Mouse (Mus musculus) intestine, embryonic 16.5 days (tissue): ENCODE data around the gene Bud31. TPM values are rescaled to one million over a fixed set of nuclear protein-coding genes. Genes with fewer than 3 reads are reported as not detected.

Experiments used
- ATAC-seq: fragments of 200-750 bp; cut with Nextera tagmentation; 2 replicates; pipeline ENCODE4 v1.8.0; 2017; ENCODE audit warnings: moderate TSS enrichment, moderate library complexity
- H3K27ac ChIP-seq: fragments of 300-500 bp; sonication (generic); 2 replicates; pipeline ENCODE4 v1.5.1; 2014; ENCODE audit warnings: mild to moderate bottlenecking, low read length
- H3K27me3 ChIP-seq: fragments of 300-500 bp; sonication (generic); replicated peaks from 2 replicates; pipeline ENCODE4 v1.6.1; 2014; ENCODE audit warnings: low read length, control low read depth, mixed read lengths; ENCODE audit not compliant: control insufficient read depth, insufficient read depth
- H3K36me3 ChIP-seq: fragments of 300-500 bp; sonication (generic); 2 replicates; pipeline ENCODE4 v1.6.1; 2014; ENCODE audit warnings: low read length, control low read depth; ENCODE audit not compliant: control insufficient read depth, insufficient read depth
- H3K4me1 ChIP-seq: fragments of 300-500 bp; sonication (generic); 2 replicates; pipeline ENCODE4 v1.6.1; 2014; ENCODE audit warnings: low read length, control low read depth, mixed read lengths; ENCODE audit not compliant: control insufficient read depth, insufficient read depth
- H3K4me2 ChIP-seq: fragments of 300-500 bp; sonication (generic); 2 replicates; pipeline ENCODE4 v1.6.1; 2014; ENCODE audit warnings: low read depth, low read length, control low read depth
- H3K4me3 ChIP-seq: fragments of 300-500 bp; sonication (generic); 2 replicates; pipeline ENCODE4 v1.5.1; 2014; ENCODE audit warnings: mild to moderate bottlenecking, low read length
- H3K9ac ChIP-seq: fragments of 300-500 bp; sonication (generic); 2 replicates; pipeline ENCODE4 v1.6.1; 2014; ENCODE audit warnings: low read depth, low read length
- H3K9me3 ChIP-seq: fragments of 300-500 bp; sonication (generic); 2 replicates; pipeline ENCODE4 v1.6.1; 2016; ENCODE audit warnings: low read length, control low read depth; ENCODE audit not compliant: control insufficient read depth
- WGBS: fragments of 180-500 bp; shearing (Covaris S2); extraction: QIAGEN DNeasy Blood & Tissue Kit; methylation state at CpG from one replicate; pipeline ENCODE4 v1.1.7; 2014; 5-methylcytosine and 5-hydroxymethylcytosine counted together
- polyA plus RNA-seq: library from polyadenylated mRNA; unstranded; fragments of >200 nt; fragmentation: Nextera tagmentation; extraction: Ambion mirVana; gene quantifications from 2 replicates; pipeline ENCODE4 v1.2.1, GENCODE M21; 2015

Bud31 gene
- polyA plus RNA-seq, 1 experiment from 2014 or later, result 178 TPM

DNA sequence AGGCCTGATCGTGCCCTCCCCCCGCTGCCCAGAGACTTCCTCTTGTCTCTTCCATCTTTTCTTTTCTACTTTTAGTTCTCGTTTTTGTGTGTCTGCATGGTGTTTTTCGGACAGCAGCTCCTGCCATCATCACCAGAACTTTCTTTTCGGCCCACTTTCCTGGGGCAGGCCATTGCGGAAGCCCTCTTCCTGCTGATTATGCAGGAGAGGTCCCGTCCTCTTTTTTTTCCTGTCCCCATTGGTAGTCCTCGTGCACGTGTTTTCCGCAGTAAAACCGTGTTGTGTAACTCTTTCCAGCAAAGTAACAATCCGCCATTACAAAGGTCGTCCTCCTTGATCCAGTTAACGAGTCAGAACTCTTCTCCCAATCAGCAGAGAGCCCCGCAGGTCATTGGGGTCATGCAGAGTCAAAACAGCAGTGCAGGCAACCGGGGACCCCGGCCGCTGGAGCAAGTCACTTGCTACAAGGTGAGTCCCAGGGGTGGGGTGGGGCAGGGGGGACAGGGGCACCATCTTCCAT lies 38.4 kb downstream of the Bud31 start:
- H3K4me1 ChIP-seq, result no peaks in the 10 kb centered on the region

DNA sequence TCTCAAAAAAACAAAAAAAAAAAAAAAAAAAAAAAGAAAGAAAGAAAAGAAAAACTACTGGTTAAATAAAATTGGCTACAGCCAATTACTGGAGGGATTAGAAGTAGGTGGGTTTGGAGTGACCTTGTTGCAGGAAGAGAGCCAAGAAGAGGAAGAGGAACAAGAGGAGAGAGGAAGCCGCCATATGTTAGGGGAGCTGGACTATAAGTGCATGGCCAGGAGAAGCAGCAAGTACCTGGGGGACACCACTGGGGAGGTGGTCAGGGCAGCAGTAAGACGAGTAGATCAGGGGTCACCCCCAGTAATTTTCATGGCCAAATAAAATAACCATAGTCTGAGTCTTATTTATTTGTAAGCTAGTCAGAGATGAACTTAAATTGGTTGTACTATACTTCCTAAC lies 45.1 kb downstream of the Bud31 start:
- Histone ChIP-seq H3K4me3 (no peak overlapping the region), H3K27ac (no peak overlapping the region), H3K9ac (no peak overlapping the region), H3K36me3 (peaks cover 41% of the 10 kb centered on the region), H3K4me1 (peaks cover 7% of the 10 kb centered on the region; the same call in 1 of the 2 replicates), H3K9me3 (no peaks in the 10 kb centered on the region), H3K27me3 (no peaks in the 10 kb centered on the region), H3K4me2 (no peak overlapping the region)
- WGBS, result 81% methylated on average over 2 of the region's 2 CpGs
- ATAC-seq, result no peak

More for the DNA sequence above, 38.4 kb downstream of the Bud31 start:
- no peak overlapping the region for H3K4me2 ChIP-seq
- no peaks in the 10 kb centered on the region for H3K9me3 ChIP-seq
- no peaks in the 10 kb centered on the region for H3K27me3 ChIP-seq
- WGBS, result 85% methylated on average over 18 of the region's 18 CpGs
- no peak for ATAC-seq
- peaks cover 21% of the 10 kb centered on the region for H3K36me3 ChIP-seq
- no peak overlapping the region for H3K27ac ChIP-seq
- no peak overlapping the region for H3K9ac ChIP-seq
- no peak overlapping the region for H3K4me3 ChIP-seq

DNA sequence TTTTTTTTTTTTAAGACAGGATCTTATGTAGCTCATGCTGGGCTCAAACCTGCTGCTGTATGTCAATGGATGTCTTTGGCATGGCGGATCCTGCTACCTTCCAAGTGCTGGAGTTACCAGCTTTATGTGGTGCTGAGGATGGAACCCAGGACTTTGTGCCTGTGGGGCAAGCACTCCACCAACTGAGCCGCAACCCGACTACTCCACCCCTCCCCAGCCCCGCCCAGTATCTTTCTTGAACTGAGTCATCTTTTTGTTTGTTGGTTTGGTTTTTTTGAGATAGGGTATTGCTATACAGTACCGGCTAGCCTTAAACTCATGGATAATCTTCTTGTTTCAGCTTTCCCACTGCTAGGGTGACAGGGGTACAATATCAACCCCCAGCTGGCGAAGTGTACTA lies 49.3 kb downstream of the Bud31 start:
- no peak overlapping the region for H3K4me3 ChIP-seq
- peaks cover 11% of the 10 kb centered on the region for H3K4me1 ChIP-seq
- no peak overlapping the region for H3K27ac ChIP-seq
- H3K9me3 ChIP-seq, result no peaks in the 10 kb centered on the region
- 91% methylated on average over 6 of the region's 6 CpGs for WGBS
- H3K36me3 ChIP-seq, result peaks cover 23% of the 10 kb centered on the region
- H3K4me2 ChIP-seq, result peak overlapping the region; percentile 63
- no peak for ATAC-seq
- no peak overlapping the region for H3K9ac ChIP-seq
- no peaks in the 10 kb centered on the region for H3K27me3 ChIP-seq

DNA sequence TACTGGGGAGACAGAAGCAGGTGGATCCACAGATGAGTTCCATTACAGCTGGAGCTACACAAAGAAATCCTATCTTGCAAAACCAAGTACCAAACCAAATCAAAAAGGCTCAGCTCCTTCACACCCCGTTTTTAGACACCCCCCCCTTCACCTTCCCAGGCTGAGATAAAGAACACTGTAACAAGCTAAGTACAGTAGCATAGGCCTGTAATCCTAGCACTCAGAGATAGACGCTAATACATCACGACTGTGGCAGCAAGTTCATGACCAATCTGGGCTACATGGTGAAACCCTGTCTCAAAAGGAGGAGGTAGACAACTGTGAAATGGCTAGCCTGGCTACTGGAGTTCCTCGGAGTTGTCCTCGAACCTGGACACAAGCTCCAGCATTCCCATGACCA lies 50.2 kb downstream of the Bud31 start:
- ATAC-seq, result peak; percentile 2; the same call in 1 of the 2 replicates
- 41% methylated on average over 5 of the region's 5 CpGs for WGBS
- Histone ChIP-seq H3K9me3 (no peaks in the 10 kb centered on the region), H3K4me2 (peak overlapping the region; percentile 63), H3K4me3 (peak overlapping the region; percentile 82), H3K27me3 (no peaks in the 10 kb centered on the region), H3K4me1 (peaks cover 11% of the 10 kb centered on the region), H3K9ac (peak overlapping the region; percentile 94), H3K36me3 (peaks cover 18% of the 10 kb centered on the region), H3K27ac (peak overlapping the region; percentile 87; the same call in 1 of the 2 replicates)

DNA sequence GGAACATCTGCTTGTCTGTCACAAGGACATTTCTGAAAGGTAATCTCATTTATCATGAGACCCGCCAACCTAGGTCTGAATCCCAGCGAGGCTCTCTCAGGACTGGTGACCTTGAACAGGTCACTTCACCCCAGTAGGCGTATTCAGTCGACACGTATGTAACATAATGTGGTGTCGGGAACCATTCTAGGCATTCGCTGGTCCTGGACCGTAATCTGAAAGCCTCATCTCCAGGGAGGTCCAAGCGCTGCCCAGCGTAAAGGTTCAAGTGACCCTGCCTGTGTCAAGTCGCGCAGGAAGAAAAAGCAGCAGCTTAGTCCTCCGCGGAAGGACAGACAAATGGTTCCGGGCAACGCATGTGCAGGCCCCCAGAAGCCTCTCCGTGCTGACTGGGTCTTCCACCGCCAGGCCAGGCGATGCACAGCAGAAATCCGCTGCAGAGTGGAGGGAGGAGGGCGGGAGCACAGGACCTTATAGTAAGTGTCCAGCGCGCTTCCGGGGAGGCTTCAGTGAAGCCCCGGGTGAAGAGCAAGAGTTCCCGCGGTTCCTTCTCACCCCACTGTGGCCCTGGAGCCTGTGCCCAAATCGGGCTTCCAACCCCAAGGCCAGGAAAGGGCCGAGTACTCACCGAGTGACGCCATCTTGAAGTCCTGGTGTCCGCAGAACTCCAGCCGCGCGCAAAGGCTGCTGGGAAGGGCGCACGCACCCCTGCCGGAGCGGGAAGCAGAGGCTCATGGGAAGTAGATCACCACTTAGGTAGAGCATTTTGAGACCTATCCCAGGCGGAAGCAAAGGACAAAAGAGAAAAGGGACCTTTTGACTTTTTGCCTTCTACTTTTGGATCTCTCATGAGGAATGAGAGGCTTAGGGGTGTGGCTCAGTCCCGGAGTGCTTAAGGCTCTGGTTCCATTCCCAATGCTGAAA lies 51.0 kb downstream of the Bud31 start:
- under 1% methylated on average over 41 of the region's 41 CpGs for WGBS
- Histone ChIP-seq H3K27ac (peak overlapping the region; percentile 87), H3K4me1 (peaks cover 11% of the 10 kb centered on the region), H3K4me3 (peak overlapping the region; percentile 82), H3K4me2 (peak overlapping the region; percentile 63), H3K9ac (peak overlapping the region; percentile 94), H3K36me3 (peaks cover 18% of the 10 kb centered on the region; the same call in 1 of the 2 replicates), H3K9me3 (no peaks in the 10 kb centered on the region), H3K27me3 (no peaks in the 10 kb centered on the region)
- peak; percentile 91 for ATAC-seq

DNA sequence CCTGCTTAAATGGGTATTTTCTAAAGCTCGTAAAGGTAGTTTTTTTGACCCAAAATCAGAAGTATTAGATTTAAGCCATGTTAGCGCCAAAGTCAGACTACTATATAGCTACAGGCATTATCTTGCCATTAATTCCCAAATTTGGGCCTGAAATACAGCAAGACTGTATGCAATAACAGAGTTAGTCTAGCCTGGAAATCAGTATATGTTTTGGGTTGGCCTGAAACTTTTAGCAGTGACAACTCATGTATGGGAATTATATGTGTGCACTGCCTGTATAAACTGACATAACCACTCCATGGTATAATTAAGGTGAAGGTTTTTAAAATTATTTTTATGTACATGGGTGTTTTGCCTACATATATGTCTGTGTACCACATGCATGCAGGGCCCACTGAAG lies 51.8 kb downstream of the Bud31 start, which contains the start of gene Atp5j2:
Atp5j2 (minus strand) TSS at position 101 of the 400 bp plus-strand sequence.
- Histone ChIP-seq H3K27me3 (no peaks in the 10 kb centered on the region), H3K9me3 (no peaks in the 10 kb centered on the region)

More for the DNA sequence above, 51.8 kb downstream of the Bud31 start, which contains the start of gene Atp5j2:
- ATAC-seq, result no peak
- 89% methylated on average over 2 of the region's 2 CpGs for WGBS
- Histone ChIP-seq H3K4me2 (peak within 1 kb of the TSS; percentile 63), H3K4me3 (peak within 1 kb of the TSS; percentile 82), H3K27ac (peak within 1 kb of the TSS; percentile 87), H3K4me1 (peaks cover 11% of the 10 kb centered on the region), H3K9ac (peak within 1 kb of the TSS; percentile 94), H3K36me3 (peaks cover 11% of the 10 kb centered on the region; the same call in 1 of the 2 replicates)

Other genes with a start within 250 kb of the Bud31 start
- gene Smurf1, start 174.5 kb upstream of the Bud31 start, polyA plus RNA-seq, result 3.5 and 5.0 TPM in 2 replicates
- not detected in 2 replicates for gene Gm4871, start 107.6 kb upstream of the Bud31 start, polyA plus RNA-seq
- not detected in 2 replicates for gene 1700018F24Rik, start 97.4 kb upstream of the Bud31 start, polyA plus RNA-seq
- 138 and 141 TPM in 2 replicates for gene Arpc1a, start 56.5 kb upstream of the Bud31 start, polyA plus RNA-seq
- 0.34 and 0.40 TPM in 2 replicates for gene Kpna7, start 56.3 kb upstream of the Bud31 start, polyA plus RNA-seq
- gene Arpc1b, start 26.1 kb upstream of the Bud31 start, polyA plus RNA-seq, result 701 and 703 TPM in 2 replicates
- 62.7 and 66.6 TPM in 2 replicates for gene Pdap1, start 124 bp upstream of the Bud31 start, polyA plus RNA-seq
- gene Ptcd1, start 26.7 kb downstream of the Bud31 start, polyA plus RNA-seq, result 14.7 and 15.8 TPM in 2 replicates
- gene Cpsf4, start 26.9 kb downstream of the Bud31 start, polyA plus RNA-seq, result 38.9 and 41.1 TPM in 2 replicates
- gene Atp5j2, start 51.7 kb downstream of the Bud31 start, polyA plus RNA-seq, result 956 and 964 TPM in 2 replicates
- 8.2 and 8.4 TPM in 2 replicates for gene Zkscan14, start 61.5 kb downstream of the Bud31 start, polyA plus RNA-seq
- 7.1 and 8.4 TPM in 2 replicates for gene Zkscan5, start 64.2 kb downstream of the Bud31 start, polyA plus RNA-seq
- gene Zfp655, start 91.4 kb downstream of the Bud31 start, polyA plus RNA-seq, result 36.7 and 38.9 TPM in 2 replicates
- 0.49 and 0.66 TPM in 2 replicates for gene Zscan25, start 140.1 kb downstream of the Bud31 start, polyA plus RNA-seq
- gene Cyp3a57, start 204.9 kb downstream of the Bud31 start, polyA plus RNA-seq, result not detected in 2 replicates